9 mouse cellular contexts compared by ENCODE assay signal in the genomic region with DNA sequence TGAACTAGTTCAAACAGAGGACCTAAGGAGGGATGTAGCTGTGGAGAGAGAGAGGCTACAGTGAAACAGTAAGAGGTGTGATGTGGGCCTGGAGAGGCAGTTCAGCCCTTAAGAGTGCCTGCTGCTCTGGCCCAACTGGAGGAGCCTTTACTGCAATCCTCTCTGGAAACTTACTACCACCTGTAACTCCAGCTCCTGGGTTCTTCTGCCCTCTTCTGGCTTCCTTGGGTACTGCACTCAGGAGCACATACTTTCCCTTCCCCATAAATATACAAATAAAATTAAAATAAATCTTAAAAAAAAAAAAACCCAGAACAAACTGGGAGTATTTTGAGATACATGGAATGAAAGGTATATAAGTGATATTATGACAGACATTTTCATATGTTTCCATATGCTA. TPM values are rescaled to one million over a fixed set of nuclear protein-coding genes. Genes with fewer than 3 reads are reported as not detected.
DNase-seq lines count a peak whose midpoint lies in the region; ATAC-seq and TF ChIP-seq lines count a peak whose summit lies in the region.
"Had no signal": no experiment of that assay in that cellular context is flagged by ENCODE, and none has a peak within 500 bp of the region (broad histone marks: within the 10 kb centered on the region; RNA-seq: fewer than 3 reads in every experiment).

No protein-coding gene starts in this region.

- peaks cover 10% of the 10 kb centered on the region; the same call in 1 of the 2 replicates for H3K4me1 ChIP-seq in kidney, embryonic 15.5 days
- H3K4me1 ChIP-seq in E14TG2a.4 (replicated peaks; ENCODE audit: low read depth, low read length): no peaks in the 10 kb centered on the region
- H3K4me1 ChIP-seq in embryonic facial prominence, embryonic 11.5 days (ENCODE audit: control insufficient read depth, insufficient read depth, low read length): no peaks in the 10 kb centered on the region
- no peaks in the 10 kb centered on the region for H3K4me1 ChIP-seq in limb, embryonic 11.5 days (ENCODE audit: control insufficient read depth, insufficient read depth, low read length)
- H3K4me1 ChIP-seq: liver, embryonic 13.5 days had no signal

- H3K9ac ChIP-seq in kidney, embryonic 15.5 days: no peak overlapping the region
- H3K9ac ChIP-seq in embryonic facial prominence, embryonic 11.5 days (replicated peaks; ENCODE audit: low read length): no peak overlapping the region
- no peak overlapping the region for H3K9ac ChIP-seq in limb, embryonic 11.5 days (ENCODE audit: low read length)
- H3K9ac ChIP-seq: liver, embryonic 13.5 days had no signal

- H3K4me2 ChIP-seq in kidney, embryonic 15.5 days: no peak overlapping the region
- H3K4me2 ChIP-seq in embryonic facial prominence, embryonic 11.5 days (ENCODE audit: low read depth, low read length): no peak overlapping the region
- no peak overlapping the region for H3K4me2 ChIP-seq in limb, embryonic 11.5 days (ENCODE audit: low read depth, severe bottlenecking)
- H3K4me2 ChIP-seq: liver, embryonic 13.5 days had no signal

- H3K36me3 ChIP-seq in kidney, embryonic 15.5 days: no peaks in the 10 kb centered on the region
- no peaks in the 10 kb centered on the region for H3K36me3 ChIP-seq in E14TG2a.4 (ENCODE audit: insufficient read depth, low read length)
- H3K36me3 ChIP-seq in embryonic facial prominence, embryonic 11.5 days (replicated peaks; ENCODE audit: control insufficient read depth, insufficient read depth, low read depth, low read length): no peaks in the 10 kb centered on the region
- no peaks in the 10 kb centered on the region for H3K36me3 ChIP-seq in limb, embryonic 11.5 days (ENCODE audit: control insufficient read depth, insufficient read depth, low read length)
- H3K36me3 ChIP-seq: liver, embryonic 13.5 days had no signal

- H3K9me3 ChIP-seq in kidney, embryonic 15.5 days (replicated peaks): no peaks in the 10 kb centered on the region
- no peaks in the 10 kb centered on the region for H3K9me3 ChIP-seq in E14TG2a.4 (ENCODE audit: low read length)
- no peaks in the 10 kb centered on the region for H3K9me3 ChIP-seq in embryonic facial prominence, embryonic 11.5 days (replicated peaks; ENCODE audit: control insufficient read depth, low read length)
- no peaks in the 10 kb centered on the region for H3K9me3 ChIP-seq in limb, embryonic 11.5 days (ENCODE audit: control insufficient read depth, low read length)
- H3K9me3 ChIP-seq: liver, embryonic 13.5 days had no signal

- ATAC-seq in kidney, embryonic 15.5 days (replicated peaks; ENCODE audit: low FRiP score): no peak
- no peak for ATAC-seq in embryonic facial prominence, embryonic 11.5 days (replicated peaks; ENCODE audit: insufficient number of reproducible peaks, low FRiP score, low TSS enrichment, low read depth)
- ATAC-seq in limb, embryonic 11.5 days (ENCODE audit: insufficient number of reproducible peaks, low FRiP score, low TSS enrichment, low read depth): no peak

- peak; percentile 84 for TF ChIP-seq CTCF in E14TG2a.4 (conservative IDR thresholded peaks at IDR 0.05; ENCODE audit: low read length)

- DNase-seq in kidney, adult 18-20 months: peak; percentile 70
- peak; percentile 7 for DNase-seq in WW6 (ENCODE audit: low read depth, low spot score)
- peak; percentile 47 for DNase-seq in embryonic facial prominence, embryonic 11.5 days (ENCODE audit: low spot score)
- DNase-seq in limb, embryonic 11.5 days (ENCODE audit: low spot score): peak; percentile 76
- peak; percentile 73 for DNase-seq in right cerebral cortex, postnatal 4 days
- no peak for DNase-seq in spleen, adult 12 weeks (ENCODE audit: low spot score)
- DNase-seq: liver, embryonic 13.5 days had no signal

- H3K4me3 ChIP-seq in kidney, embryonic 15.5 days (replicated peaks): no peak overlapping the region
- H3K4me3 ChIP-seq in E14TG2a.4 (replicated peaks; ENCODE audit: low read length): no peak overlapping the region
- no peak overlapping the region for H3K4me3 ChIP-seq in embryonic facial prominence, embryonic 11.5 days (ENCODE audit: low read depth, low read length)
- no peak overlapping the region for H3K4me3 ChIP-seq in limb, embryonic 11.5 days (ENCODE audit: low read depth, low read length)
- H3K4me3 ChIP-seq: liver, embryonic 13.5 days had no signal

- H3K27ac ChIP-seq in kidney, embryonic 15.5 days: no peak overlapping the region
- H3K27ac ChIP-seq in embryonic facial prominence, embryonic 11.5 days (replicated peaks; ENCODE audit: low read depth, low read length): no peak overlapping the region
- H3K27ac ChIP-seq in limb, embryonic 11.5 days (replicated peaks; ENCODE audit: low read depth, low read length): no peak overlapping the region
- H3K27ac ChIP-seq: liver, embryonic 13.5 days had no signal

- no peaks in the 10 kb centered on the region for H3K27me3 ChIP-seq in kidney, embryonic 15.5 days
- no peaks in the 10 kb centered on the region for H3K27me3 ChIP-seq in E14TG2a.4 (ENCODE audit: insufficient read depth, low read length)
- no peaks in the 10 kb centered on the region for H3K27me3 ChIP-seq in embryonic facial prominence, embryonic 11.5 days (ENCODE audit: control insufficient read depth, insufficient read depth, low read length)
- H3K27me3 ChIP-seq in limb, embryonic 11.5 days (ENCODE audit: control insufficient read depth, insufficient read depth, low read length): no peaks in the 10 kb centered on the region
- H3K27me3 ChIP-seq: liver, embryonic 13.5 days had no signal

RNA-seq across cellular contexts. Expression of a gene that starts 35.6 kb away (rescaled TPM):
- polyA plus RNA-seq in kidney, embryonic 15.5 days (2015; fragmentation: Nextera tagmentation; extraction: Ambion mirVana): 85.5 and 94.3 TPM in 2 replicates
- polyA plus RNA-seq in embryonic facial prominence, embryonic 11.5 days (2014; fragmentation: Nextera tagmentation; extraction: Ambion mirVana): 58.8 and 65.3 TPM in 2 replicates
- 51.4 and 53.9 TPM in 2 replicates for polyA plus RNA-seq in limb, embryonic 11.5 days (2014; fragmentation: Nextera tagmentation; extraction: Ambion mirVana)
